Mouse (Mus musculus): ENCODE results near the gene Tcp10b.
A peak's percentile ranks its signal among the peaks of the same experiment; 100 is the strongest.
"Not testable (repeated sequence)": the region's sequence is repeated elsewhere in the genome, so short reads cannot be mapped to it uniquely, and the experiment has no call there.

Gene Tcp10b

GRCm38 (mm10) chr17:13060804-13061203 lies at the start of gene Tcp10b:
TSS of gene Tcp10b (plus strand) at chr17:13061104.
- not testable (repeated sequence) for DNase-seq (ENCODE audit: low spot score)

- no peak for DNase-seq (ENCODE audit: low spot score)
Observed at GRCm38 (mm10) chr17:13013316-13013715, 47.6 kb upstream of the Tcp10b start.

- not testable (repeated sequence) for DNase-seq (ENCODE audit: low spot score)
Observed at GRCm38 (mm10) chr17:13036627-13037192, 24.2 kb upstream of the Tcp10b start.

DNA sequence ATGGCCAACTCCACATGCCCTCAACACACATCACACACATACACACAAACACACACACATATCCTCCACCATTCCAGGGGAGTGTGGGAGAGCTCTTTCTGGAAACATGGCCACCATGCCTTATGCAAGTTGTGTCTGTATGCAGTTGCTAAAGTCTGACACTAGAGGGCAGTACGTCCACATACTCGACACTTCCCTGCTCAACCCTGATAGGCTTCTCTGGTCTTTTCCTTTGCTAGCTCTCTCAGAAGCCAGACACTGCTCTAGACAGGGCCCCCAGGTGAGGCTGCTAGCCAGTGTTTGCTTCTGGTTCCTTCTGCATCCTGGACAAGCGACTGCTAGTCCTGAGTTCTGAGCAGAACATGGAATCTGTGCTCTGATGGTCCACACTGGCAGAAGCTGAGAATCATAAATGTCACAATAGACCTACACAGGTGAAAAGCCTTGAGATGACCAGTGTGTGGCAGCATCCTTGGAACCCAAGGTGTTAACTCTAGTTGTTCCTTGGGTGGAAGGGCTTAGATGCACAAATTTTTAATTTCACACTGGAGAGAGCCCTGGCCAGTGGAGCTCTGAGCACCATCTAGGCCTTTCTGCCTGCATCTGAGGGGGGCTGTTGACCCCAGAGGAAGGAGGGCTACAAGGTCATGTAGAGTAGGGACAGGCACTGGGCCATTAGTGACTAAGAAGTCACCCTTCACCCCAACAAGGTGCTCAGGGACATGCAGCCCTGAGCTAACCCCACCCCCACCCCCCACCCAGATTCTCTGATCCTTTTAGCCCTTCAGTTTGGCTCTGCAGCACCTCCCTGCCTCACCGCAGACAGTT lies 16.8 kb upstream of the Tcp10b start:
- peak; percentile 5 for DNase-seq (ENCODE audit: low spot score)

DNA sequence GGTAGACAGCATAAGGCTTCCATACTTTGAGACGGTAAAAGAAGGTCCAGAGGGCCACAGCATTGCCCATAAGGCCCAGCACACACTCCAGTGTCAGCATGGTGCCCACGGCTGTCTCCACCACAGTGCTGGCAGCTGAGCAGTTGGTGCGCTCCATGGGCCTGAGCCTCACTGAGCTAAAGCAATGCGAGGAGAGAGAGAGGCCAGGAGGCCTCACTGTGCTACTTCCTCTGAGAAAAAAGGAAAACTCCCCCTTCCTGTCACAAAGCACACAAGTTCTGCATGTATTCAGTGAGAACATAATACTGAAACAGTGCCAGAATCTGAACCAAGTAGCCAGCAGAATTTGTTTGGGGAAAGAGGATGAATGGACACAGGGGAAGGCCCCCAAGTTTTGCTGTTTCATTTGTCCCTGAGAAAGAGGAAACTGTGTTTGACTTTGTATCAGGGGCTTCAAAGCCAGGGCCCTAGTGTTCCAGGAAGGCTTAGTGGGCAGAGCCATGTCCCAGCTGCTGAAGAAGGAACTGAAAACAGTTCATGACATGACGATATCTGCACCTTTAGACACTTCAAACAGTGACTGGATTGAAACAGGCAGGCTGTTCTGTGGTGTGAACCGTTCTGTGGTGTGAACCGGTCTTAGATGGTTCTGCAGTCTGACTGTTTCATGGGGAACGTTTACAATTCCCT lies 8.6 kb upstream of the Tcp10b start, which contains the start of gene Gpr31b:
Gpr31b (minus strand) TSS at position 173 of the 690 bp plus-strand sequence.
- not testable (repeated sequence) for DNase-seq (ENCODE audit: low spot score)

DNA sequence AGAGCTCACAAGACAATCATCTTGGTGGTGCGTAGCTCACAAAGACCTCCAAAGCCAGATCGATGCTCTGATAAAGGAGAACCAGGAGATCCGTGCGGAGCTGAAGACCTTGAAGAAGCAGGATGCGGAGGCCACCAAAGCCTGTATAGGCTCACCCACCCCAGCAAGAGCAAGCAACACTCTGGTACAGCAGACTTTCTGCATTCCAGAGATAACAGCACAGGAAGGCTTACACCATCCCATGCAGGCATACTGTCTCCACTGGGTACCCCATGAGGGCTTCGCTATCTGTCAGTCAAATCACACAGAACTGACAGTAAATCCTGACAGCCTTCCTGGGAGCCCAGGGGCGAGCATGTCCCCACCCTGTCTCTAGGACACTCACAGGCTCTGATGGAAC lies 2.0 kb downstream of the Tcp10b start:
- DNase-seq (ENCODE audit: low spot score), result not testable (repeated sequence)

DNA sequence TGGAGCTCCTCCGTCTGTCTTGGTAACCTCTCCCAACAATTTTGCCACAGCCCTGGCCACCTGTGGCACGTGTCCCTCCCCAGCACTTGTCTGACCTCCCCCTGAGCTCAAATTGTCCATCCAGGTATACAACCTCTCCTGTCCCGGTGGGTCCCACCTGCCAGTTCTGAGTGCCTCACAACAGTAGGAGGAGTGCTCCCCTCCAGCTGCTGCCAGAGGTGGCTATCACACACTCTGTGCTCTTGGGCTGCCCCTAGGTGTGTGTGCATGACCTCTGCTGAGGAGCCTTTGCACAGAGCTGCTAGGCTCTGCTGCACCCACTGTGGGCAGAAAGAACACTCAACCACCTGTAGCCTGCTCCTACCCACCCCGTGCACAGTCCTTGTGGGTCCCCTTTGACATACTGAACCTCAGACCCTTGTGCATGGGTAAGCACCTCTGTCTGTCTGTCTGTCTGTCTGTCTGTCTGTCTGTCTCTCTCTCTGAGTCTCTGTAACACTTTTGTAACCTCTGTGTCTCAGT lies 7.0 kb downstream of the Tcp10b start:
- not testable (repeated sequence) for DNase-seq (ENCODE audit: low spot score)

GRCm38 (mm10) chr17:13069227-13069626 lies 8.3 kb downstream of the Tcp10b start:
- not testable (repeated sequence) for DNase-seq (ENCODE audit: low spot score)

DNA sequence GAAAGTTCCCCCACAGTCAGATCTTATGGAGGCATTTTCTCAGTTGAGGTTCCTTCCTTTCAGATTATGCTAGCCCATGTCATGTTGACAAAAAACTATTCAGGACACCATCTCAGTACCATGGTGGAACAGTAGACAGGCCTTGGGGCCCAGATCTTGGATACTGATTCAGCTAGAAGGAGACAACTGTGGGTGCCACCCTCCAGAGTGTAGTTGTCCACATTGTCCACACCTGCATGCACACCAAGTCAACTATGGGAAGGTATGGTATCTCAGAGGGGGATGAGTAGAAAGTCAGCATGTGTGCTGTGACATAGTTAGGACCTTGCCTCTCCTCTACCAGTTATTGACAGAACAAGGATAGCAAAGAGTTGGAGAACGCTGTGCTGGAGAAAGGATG lies 30.6 kb downstream of the Tcp10b start:
- not testable (repeated sequence) for DNase-seq (ENCODE audit: low spot score)

- DNase-seq (ENCODE audit: low spot score), result not testable (repeated sequence)
Observed at GRCm38 (mm10) chr17:13092100-13092764, 31.3 kb downstream of the Tcp10b start.

GRCm38 (mm10) chr17:13092960-13093359 lies 32.1 kb downstream of the Tcp10b start:
- DNase-seq (ENCODE audit: low spot score), result not testable (repeated sequence)

DNA sequence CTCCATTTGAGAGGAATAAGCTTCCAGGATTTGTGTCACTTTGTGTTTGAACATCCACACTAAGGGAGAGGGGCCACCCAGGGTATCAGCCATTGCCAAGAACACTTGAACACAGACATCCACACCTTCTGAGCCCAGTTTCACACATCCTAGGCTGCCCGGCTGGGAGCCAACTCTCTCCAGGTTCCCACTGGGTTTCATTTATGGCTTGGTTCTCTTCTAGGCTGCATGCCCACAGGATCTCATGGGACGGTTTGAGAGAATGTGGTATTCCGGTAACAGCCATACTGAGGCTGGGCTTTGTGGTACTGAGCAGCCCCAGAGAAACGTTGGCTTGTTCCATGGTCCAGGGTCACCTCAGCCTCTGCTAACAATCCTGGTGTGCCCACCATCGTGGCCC lies 45.7 kb downstream of the Tcp10b start:
- not testable (repeated sequence) for DNase-seq (ENCODE audit: low spot score)

GRCm38 (mm10) chr17:13112504-13113291 lies 51.8 kb downstream of the Tcp10b start:
- DNase-seq (ENCODE audit: low spot score), result not testable (repeated sequence)

- not testable (repeated sequence) for DNase-seq (ENCODE audit: low spot score)
Observed at GRCm38 (mm10) chr17:13123308-13124038, 62.6 kb downstream of the Tcp10b start.

DNA sequence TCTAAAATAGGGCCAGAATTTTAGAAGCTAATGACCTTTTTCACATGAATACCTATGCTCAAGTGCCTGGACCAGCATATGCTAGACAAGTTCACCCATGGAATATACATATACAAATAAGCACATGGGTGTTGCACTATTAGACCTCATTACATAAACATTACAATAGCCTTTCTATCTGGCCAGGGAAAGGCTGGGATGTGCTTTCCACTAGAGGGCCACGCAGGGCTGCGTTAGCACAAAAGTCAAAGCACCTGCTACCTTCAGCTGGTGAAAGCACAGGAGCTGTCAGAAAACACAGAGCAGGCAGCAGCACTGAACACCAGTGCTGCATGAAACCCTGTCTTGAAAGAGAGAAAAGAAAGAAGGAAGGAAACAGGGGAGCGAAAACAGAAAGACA lies 63.3 kb downstream of the Tcp10b start:
- DNase-seq (ENCODE audit: low spot score), result not testable (repeated sequence)

DNA sequence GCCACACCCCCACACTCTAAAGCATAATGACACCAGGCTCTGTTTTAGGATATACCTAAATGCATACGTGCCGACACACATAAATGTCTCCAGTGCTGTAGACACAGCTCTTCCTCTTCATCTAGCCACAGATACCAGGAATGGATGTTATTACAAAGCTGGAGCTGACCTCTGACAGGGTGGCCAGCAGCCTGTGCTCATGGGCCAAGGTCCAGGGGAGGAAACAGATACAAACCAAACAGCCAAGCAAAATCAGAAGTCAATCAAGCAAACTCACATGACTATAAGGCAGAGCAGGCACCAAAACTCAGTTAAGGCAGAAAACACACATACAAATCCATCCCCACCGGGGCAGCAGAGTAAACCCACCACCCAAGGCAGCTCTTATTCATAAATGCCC lies 68.4 kb downstream of the Tcp10b start:
- not testable (repeated sequence) for DNase-seq (ENCODE audit: low spot score)

- DNase-seq (ENCODE audit: low spot score), result not testable (repeated sequence)
Observed at GRCm38 (mm10) chr17:13129737-13130465, 69.0 kb downstream of the Tcp10b start.

GRCm38 (mm10) chr17:13131710-13132109 lies 70.8 kb downstream of the Tcp10b start, which contains the start of gene Unc93a:
TSS of gene Unc93a (minus strand) at chr17:13131810.
- DNase-seq (ENCODE audit: low spot score), result not testable (repeated sequence)

All from ovary, adult 18-20 months (tissue).